In genomic region chr8:115707731-115708590, GRCm38 (mm10) we compare ENCODE assay signal across 8 mouse cellular contexts. TPM values are rescaled to one million over a fixed set of nuclear protein-coding genes. Genes with fewer than 3 reads are reported as not detected.
DNase-seq lines count a peak whose midpoint lies in the region; ATAC-seq lines count a peak whose summit lies in the region.

Gene Maf (minus strand): TSS chr8:115707794.

- H3K9me3 ChIP-seq in embryonic facial prominence, embryonic 10.5 days, result no peaks in the 10 kb centered on the region
- no peaks in the 10 kb centered on the region for H3K9me3 ChIP-seq in midbrain, embryonic 11.5 days (ENCODE audit: control insufficient read depth, low read length)

- H3K9ac ChIP-seq in midbrain, embryonic 11.5 days (ENCODE audit: low read length), result peak within 1 kb of the TSS; percentile 59

- under 1% methylated on average over 43 of the region's 43 CpGs for WGBS in embryonic facial prominence, embryonic 10.5 days
- 1% methylated on average over 43 of the region's 43 CpGs for WGBS in midbrain, embryonic 11.5 days

- peak within 1 kb of the TSS; percentile 85 for H3K27ac ChIP-seq in embryonic facial prominence, embryonic 10.5 days (replicated peaks)
- peak within 1 kb of the TSS; percentile 55 for H3K27ac ChIP-seq in midbrain, embryonic 11.5 days (ENCODE audit: low read depth, low read length)

- peak within 1 kb of the TSS; percentile 79 for H3K4me2 ChIP-seq in midbrain, embryonic 11.5 days

- no peaks in the 10 kb centered on the region for H3K36me3 ChIP-seq in embryonic facial prominence, embryonic 10.5 days (replicated peaks)
- H3K36me3 ChIP-seq in midbrain, embryonic 11.5 days (ENCODE audit: control insufficient read depth, insufficient read depth, low read length), result no peaks in the 10 kb centered on the region

- DNase-seq in adrenal gland, postnatal 14 days, result peak; percentile 92
- peak; percentile 89 for DNase-seq in embryonic facial prominence, embryonic 10.5 days (ENCODE audit: low spot score)
- DNase-seq in heart, adult 11 months, result peak; percentile 99
- DNase-seq in kidney, adult 11 months, result peak; percentile 97
- DNase-seq in left cerebral cortex, postnatal 4 days, result peak; percentile 61
- peak; percentile 98 for DNase-seq in midbrain, embryonic 11.5 days (ENCODE audit: low spot score, missing footprints)
- peak; percentile 96 for DNase-seq in skeletal muscle tissue, adult 2 months (ENCODE audit: low read depth, low spot score)

- peak within 1 kb of the TSS; percentile 72 for H3K4me3 ChIP-seq in embryonic facial prominence, embryonic 10.5 days
- peak within 1 kb of the TSS; percentile 55 for H3K4me3 ChIP-seq in midbrain, embryonic 11.5 days (ENCODE audit: low read depth, low read length)

- peak; percentile 66 for ATAC-seq in midbrain, embryonic 11.5 days (ENCODE audit: low FRiP score)
- ATAC-seq in erythroid progenitor cell, adult 5-6 weeks (replicated peaks; ENCODE audit: low FRiP score, poor library complexity, severe bottlenecking), result no peak

- intact Hi-C loops in left cerebral cortex, postnatal 4 days (cut with DNase I), result loop anchor here (1.0 to 10.0 kb wide), 5 partner anchors 553 to 1256 kb away; no protein-coding TSS in a partner anchor

- H3K4me1 ChIP-seq in embryonic facial prominence, embryonic 10.5 days, result peaks cover 44% of the 10 kb centered on the region
- H3K4me1 ChIP-seq in midbrain, embryonic 11.5 days (ENCODE audit: control insufficient read depth, insufficient read depth, low read length), result peaks cover 25% of the 10 kb centered on the region

- H3K27me3 ChIP-seq in embryonic facial prominence, embryonic 10.5 days (replicated peaks; ENCODE audit: low read depth, poor library complexity, severe bottlenecking), result peaks cover 53% of the 10 kb centered on the region
- peaks cover 7% of the 10 kb centered on the region for H3K27me3 ChIP-seq in midbrain, embryonic 11.5 days (ENCODE audit: control insufficient read depth, insufficient read depth, low read length)

RNA-seq across cellular contexts. Expression of gene Maf, which starts in this region (rescaled TPM):
- 20.5 and 27.0 TPM in 2 replicates for total RNA-seq in adrenal gland, postnatal 14 days (2021)
- polyA plus RNA-seq in embryonic facial prominence, embryonic 10.5 days (2016; fragmentation: Nextera tagmentation; extraction: Ambion mirVana), result 2.3 and 2.7 TPM in 2 replicates
- total RNA-seq in left cerebral cortex, postnatal 4 days (2021), result 10 to 100 TPM; 37.8 to 41.9 TPM
- polyA plus RNA-seq in midbrain, embryonic 11.5 days (2014; fragmentation: Nextera tagmentation; extraction: Ambion mirVana), result 4.2 and 4.7 TPM in 2 replicates
- 4.6 and 6.1 TPM in 2 replicates for total RNA-seq in erythroid progenitor cell, adult 5-6 weeks (2015; ENCODE audit: low replicate concordance)
- total RNA-seq in erythroid progenitor cell, adult 5-6 weeks (2017; ENCODE audit: low replicate concordance), result 4.0 and 5.8 TPM in 2 replicates
